Comparison of ENCODE assay signal across 12 mouse cellular contexts in genomic region chr17:15378413-15379109, GRCm38 (mm10). TPM values are rescaled to one million over a fixed set of nuclear protein-coding genes. Genes with fewer than 3 reads are reported as not detected.
DNase-seq lines count a peak whose midpoint lies in the region; ATAC-seq lines count a peak whose summit lies in the region.
"Had no signal": no experiment of that assay in that cellular context is flagged by ENCODE, and none has a peak within 500 bp of the region (broad histone marks: within the 10 kb centered on the region; RNA-seq: fewer than 3 reads in every experiment).

No protein-coding gene starts in this region.

- 2% methylated on average over 15 of the region's 15 CpGs for WGBS in forebrain, embryonic 11.5 days
- WGBS in hindbrain, embryonic 14.5 days: 3% methylated on average over 15 of the region's 15 CpGs

- H3K9ac ChIP-seq in forebrain, embryonic 11.5 days (ENCODE audit: low read length): 0 out of 2 replicates have a peak overlapping the region, but pooled peaks have one; percentile 32
- H3K9ac ChIP-seq in hindbrain, embryonic 14.5 days: no peak overlapping the region
- H3K9ac ChIP-seq: heart, embryonic 13.5 days; liver, embryonic 12.5 days had no signal

- H3K4me1 ChIP-seq in forebrain, embryonic 11.5 days (replicated peaks; ENCODE audit: control insufficient read depth, insufficient read depth, low read length): peaks cover 49% of the 10 kb centered on the region
- peaks cover 35% of the 10 kb centered on the region for H3K4me1 ChIP-seq in hindbrain, embryonic 14.5 days (replicated peaks; ENCODE audit: control insufficient read depth, insufficient read depth, low read length)

- peak overlapping the region; percentile 19; the same call in 1 of the 2 replicates for H3K4me2 ChIP-seq in forebrain, embryonic 11.5 days (ENCODE audit: low read depth, low read length, severe bottlenecking)
- peak overlapping the region; percentile 25; the same call in 1 of the 2 replicates for H3K4me2 ChIP-seq in hindbrain, embryonic 14.5 days (replicated peaks)
- H3K4me2 ChIP-seq: liver, embryonic 12.5 days had no signal

- H3K27me3 ChIP-seq in forebrain, embryonic 11.5 days (ENCODE audit: control insufficient read depth, insufficient read depth, low read length): peaks cover under 1% of the 10 kb centered on the region; the same call in 1 of the 2 replicates
- no peaks in the 10 kb centered on the region for H3K27me3 ChIP-seq in hindbrain, embryonic 14.5 days (ENCODE audit: control insufficient read depth, insufficient read depth, low read length)

- no peak for ATAC-seq in forebrain, embryonic 11.5 days (replicated peaks; ENCODE audit: low FRiP score)
- ATAC-seq in hindbrain, embryonic 14.5 days (ENCODE audit: low FRiP score): no peak
- no peak for ATAC-seq in granulocyte monocyte progenitor cell, adult 5-6 weeks (replicated peaks; ENCODE audit: poor library complexity, severe bottlenecking)
- ATAC-seq: liver, embryonic 12.5 days had no signal

- DNase-seq in embryo, embryonic 10.5 days (ENCODE audit: low spot score): peak; percentile 69
- no peak for DNase-seq in forebrain, embryonic 11.5 days (ENCODE audit: low spot score)
- DNase-seq in hindbrain, embryonic 14.5 days (ENCODE audit: low spot score): no peak
- DNase-seq in neural tube, embryonic 10.5 days (ENCODE audit: extremely low spot score, low spot score): peak; percentile 51
- no peak for DNase-seq in kidney, adult 18-20 months
- DNase-seq in right cerebral cortex, adult 18-20 months: no peak
- no peak for DNase-seq in lung, postnatal 36 days
- DNase-seq: gastrocnemius, postnatal 14 days; thymus, adult 18-20 months had no signal

- no peak overlapping the region for H3K4me3 ChIP-seq in forebrain, embryonic 11.5 days (ENCODE audit: low read depth, low read length)
- no peak overlapping the region for H3K4me3 ChIP-seq in hindbrain, embryonic 14.5 days (replicated peaks; ENCODE audit: low read length)
- H3K4me3 ChIP-seq: heart, embryonic 13.5 days; liver, embryonic 12.5 days had no signal

- H3K27ac ChIP-seq in forebrain, embryonic 11.5 days (ENCODE audit: low read depth, low read length): peak overlapping the region; percentile 89
- H3K27ac ChIP-seq in hindbrain, embryonic 14.5 days: no peak overlapping the region
- H3K27ac ChIP-seq: heart, embryonic 13.5 days; liver, embryonic 12.5 days had no signal

- no peaks in the 10 kb centered on the region for H3K9me3 ChIP-seq in forebrain, embryonic 11.5 days (ENCODE audit: control insufficient read depth, low read length)
- H3K9me3 ChIP-seq in hindbrain, embryonic 14.5 days (ENCODE audit: control insufficient read depth, low read length): no peaks in the 10 kb centered on the region
- H3K9me3 ChIP-seq: liver, embryonic 12.5 days had no signal

- H3K36me3 ChIP-seq in forebrain, embryonic 11.5 days (ENCODE audit: control insufficient read depth, insufficient read depth, low read length): no peaks in the 10 kb centered on the region
- H3K36me3 ChIP-seq in hindbrain, embryonic 14.5 days (replicated peaks; ENCODE audit: control insufficient read depth, insufficient read depth): no peaks in the 10 kb centered on the region
- H3K36me3 ChIP-seq: heart, embryonic 13.5 days; liver, embryonic 12.5 days had no signal

RNA-seq across cellular contexts. Expression of gene Dll1, which starts 1.9 kb away (rescaled TPM):
- 84.7 and 97.4 TPM in 2 replicates for polyA plus RNA-seq in forebrain, embryonic 11.5 days (2014; fragmentation: Nextera tagmentation; extraction: Ambion mirVana)
- 12.5 and 15.1 TPM in 2 replicates for polyA plus RNA-seq in hindbrain, embryonic 14.5 days (2014; fragmentation: Nextera tagmentation; extraction: Ambion mirVana)
- total RNA-seq in granulocyte monocyte progenitor cell, adult 5-6 weeks (2014; fragmentation: Nextera tagmentation): not detected in 2 replicates
- 0.26 TPM in 1 of 2 replicates, not detected in the other for total RNA-seq in granulocyte monocyte progenitor cell, adult 5-6 weeks (2017)

RNA-seq across cellular contexts. Expression of gene Fam120b, which starts 17.4 kb away (rescaled TPM):
- 32.7 and 33.6 TPM in 2 replicates for polyA plus RNA-seq in forebrain, embryonic 11.5 days (2014; fragmentation: Nextera tagmentation; extraction: Ambion mirVana)
- 45.2 and 50.4 TPM in 2 replicates for polyA plus RNA-seq in hindbrain, embryonic 14.5 days (2014; fragmentation: Nextera tagmentation; extraction: Ambion mirVana)
- total RNA-seq in granulocyte monocyte progenitor cell, adult 5-6 weeks (2014; fragmentation: Nextera tagmentation): 11.0 and 16.5 TPM in 2 replicates
- 11.1 and 12.4 TPM in 2 replicates for total RNA-seq in granulocyte monocyte progenitor cell, adult 5-6 weeks (2017)

Comparison
In these comparisons a context has a peak if more than half of its experiments do, and no peak if none do; other contexts are left out.
1. DNase-seq: peak in embryo, embryonic 10.5 days (single experiment) and neural tube, embryonic 10.5 days (single experiment); none in forebrain, embryonic 11.5 days (single experiment), hindbrain, embryonic 14.5 days (single experiment), kidney, adult 18-20 months (single experiment), right cerebral cortex, adult 18-20 months (single experiment) and lung, postnatal 36 days (single experiment).